Mouse (Mus musculus) hindbrain, embryonic 13.5 days (tissue): ENCODE measurements around the gene Osbp2. TPM values are rescaled to one million over a fixed set of nuclear protein-coding genes. Genes with fewer than 3 reads are reported as not detected.
A peak's percentile ranks its signal among the peaks of the same experiment; 100 is the strongest.

Source experiments
- ATAC-seq: fragments of 200-750 bp; cut with Nextera tagmentation; 2 replicates; pipeline ENCODE4 v1.8.0; 2017; ENCODE audit warnings: moderate TSS enrichment; ENCODE audit not compliant: low FRiP score
- H3K27ac ChIP-seq: fragments of 300-500 bp; sonication (generic); 2 replicates; pipeline ENCODE4 v1.5.1; 2015; ENCODE audit warnings: inconsistent platforms, mild to moderate bottlenecking, moderate library complexity
- H3K27me3 ChIP-seq: fragments of 300-500 bp; sonication (generic); 2 replicates; pipeline ENCODE4 v1.6.1; 2015; ENCODE audit warnings: mild to moderate bottlenecking, inconsistent platforms
- H3K36me3 ChIP-seq: fragments of 300-500 bp; sonication (generic); 2 replicates; pipeline ENCODE4 v1.6.1; 2015; ENCODE audit warnings: mild to moderate bottlenecking, inconsistent platforms
- H3K4me1 ChIP-seq: fragments of 300-500 bp; sonication (generic); replicated peaks from 2 replicates; pipeline ENCODE4 v1.6.1; 2015; ENCODE audit warnings: inconsistent platforms
- H3K4me2 ChIP-seq: fragments of 300-500 bp; sonication (generic); 2 replicates; pipeline ENCODE4 v1.6.1; 2015; ENCODE audit warnings: inconsistent platforms, mild to moderate bottlenecking, moderate library complexity
- H3K4me3 ChIP-seq: fragments of 300-500 bp; sonication (generic); 2 replicates; pipeline ENCODE4 v1.5.1; 2015; ENCODE audit warnings: mild to moderate bottlenecking, inconsistent platforms
- H3K9ac ChIP-seq: fragments of 300-500 bp; sonication (generic); 2 replicates; pipeline ENCODE4 v1.6.1; 2015; ENCODE audit warnings: mild to moderate bottlenecking, inconsistent platforms
- H3K9me3 ChIP-seq: fragments of 300-500 bp; sonication (generic); 2 replicates; pipeline ENCODE4 v1.6.1; 2016; ENCODE audit warnings: inconsistent platforms
- WGBS: fragments of 180-500 bp; shearing (Covaris S2); methylation state at CpG from one replicate; pipeline ENCODE4 v1.1.7; 2015; 5-methylcytosine and 5-hydroxymethylcytosine counted together
- polyA plus RNA-seq: library from polyadenylated mRNA; unstranded; fragments of >200 nt; fragmentation: Nextera tagmentation; extraction: Ambion mirVana; gene quantifications from 2 replicates; pipeline ENCODE4 v1.2.1, GENCODE M21; 2015

Osbp2 gene
- polyA plus RNA-seq, 1 experiment from 2014 or later, result 14.5 TPM

GRCm38 (mm10) chr11:3804639-3805038 lies 59.1 kb downstream of the Osbp2 start:
- no peak for ATAC-seq
- Histone ChIP-seq H3K27me3 (no peaks in the 10 kb centered on the region), H3K27ac (no peak overlapping the region), H3K9ac (no peak overlapping the region), H3K36me3 (no peaks in the 10 kb centered on the region), H3K9me3 (no peaks in the 10 kb centered on the region), H3K4me2 (no peak overlapping the region), H3K4me3 (no peak overlapping the region), H3K4me1 (no peaks in the 10 kb centered on the region)
- WGBS, result 94% methylated on average over 2 of the region's 2 CpGs

- Histone ChIP-seq H3K36me3 (no peaks in the 10 kb centered on the region), H3K9ac (no peak overlapping the region), H3K9me3 (no peaks in the 10 kb centered on the region), H3K4me2 (no peak overlapping the region), H3K4me3 (no peak overlapping the region), H3K27me3 (no peaks in the 10 kb centered on the region), H3K4me1 (no peaks in the 10 kb centered on the region), H3K27ac (no peak overlapping the region)
- WGBS, result 38% methylated on average over 1 of the region's 1 CpGs
- ATAC-seq, result no peak
These were observed 61.6 kb downstream of the Osbp2 start for GRCm38 (mm10) chr11:3802057-3802456.

GRCm38 (mm10) chr11:3797631-3798215 lies 66.0 kb downstream of the Osbp2 start:
- no peak overlapping the region for H3K4me2 ChIP-seq
- 93% methylated on average over 6 of the region's 6 CpGs for WGBS
- ATAC-seq, result no peak
- H3K27ac ChIP-seq, result no peak overlapping the region
- no peaks in the 10 kb centered on the region for H3K36me3 ChIP-seq
- H3K4me3 ChIP-seq, result no peak overlapping the region
- H3K27me3 ChIP-seq, result no peaks in the 10 kb centered on the region
- no peak overlapping the region for H3K9ac ChIP-seq
- no peaks in the 10 kb centered on the region for H3K9me3 ChIP-seq
- H3K4me1 ChIP-seq, result no peaks in the 10 kb centered on the region

GRCm38 (mm10) chr11:3790736-3791135 lies 73.0 kb downstream of the Osbp2 start:
- ATAC-seq, result no peak
- Histone ChIP-seq H3K9ac (no peak overlapping the region), H3K4me1 (no peaks in the 10 kb centered on the region)

GRCm38 (mm10) chr11:3789919-3790318 lies 73.8 kb downstream of the Osbp2 start:
- Histone ChIP-seq H3K4me1 (no peaks in the 10 kb centered on the region), H3K27ac (no peak overlapping the region), H3K27me3 (0 out of 2 replicates have a peak, but pooled peaks cover 9% of the 10 kb centered on the region), H3K4me2 (no peak overlapping the region), H3K4me3 (no peak overlapping the region), H3K36me3 (no peaks in the 10 kb centered on the region), H3K9ac (no peak overlapping the region), H3K9me3 (no peaks in the 10 kb centered on the region)
- ATAC-seq, result no peak
- 80% methylated on average over 3 of the region's 3 CpGs for WGBS

More at GRCm38 (mm10) chr11:3790736-3791135, 73.0 kb downstream of the Osbp2 start:
- H3K27me3 ChIP-seq, result 0 out of 2 replicates have a peak, but pooled peaks cover 9% of the 10 kb centered on the region
- H3K36me3 ChIP-seq, result no peaks in the 10 kb centered on the region
- H3K27ac ChIP-seq, result no peak overlapping the region
- no peak overlapping the region for H3K4me2 ChIP-seq
- no peaks in the 10 kb centered on the region for H3K9me3 ChIP-seq
- no peak overlapping the region for H3K4me3 ChIP-seq

GRCm38 (mm10) chr11:3786564-3786963 lies 77.1 kb downstream of the Osbp2 start:
- Histone ChIP-seq H3K4me2 (no peak overlapping the region), H3K9me3 (no peaks in the 10 kb centered on the region), H3K4me3 (no peak overlapping the region), H3K9ac (no peak overlapping the region), H3K27ac (no peak overlapping the region), H3K4me1 (no peaks in the 10 kb centered on the region), H3K27me3 (0 out of 2 replicates have a peak, but pooled peaks cover 9% of the 10 kb centered on the region), H3K36me3 (no peaks in the 10 kb centered on the region)
- 21% methylated on average over 6 of the region's 6 CpGs for WGBS
- 0 out of 2 replicates have a peak, but pooled peaks have one; percentile 49 for ATAC-seq

GRCm38 (mm10) chr11:3775263-3775644 lies 88.4 kb downstream of the Osbp2 start:
- H3K4me3 ChIP-seq, result peak overlapping the region; percentile 56
- peaks cover 43% of the 10 kb centered on the region for H3K27me3 ChIP-seq
- no peaks in the 10 kb centered on the region for H3K9me3 ChIP-seq
- H3K9ac ChIP-seq, result no peak overlapping the region; the same call in 1 of the 2 replicates
- WGBS, result 48% methylated on average over 4 of the region's 4 CpGs
- H3K4me2 ChIP-seq, result peak overlapping the region; percentile 85
- no peaks in the 10 kb centered on the region for H3K36me3 ChIP-seq
- ATAC-seq, result no peak
- no peak overlapping the region for H3K27ac ChIP-seq
- peaks cover 19% of the 10 kb centered on the region for H3K4me1 ChIP-seq

- H3K4me3 ChIP-seq, result peak overlapping the region; percentile 56
- WGBS, result 4% methylated on average over 46 of the region's 56 CpGs
- H3K9me3 ChIP-seq, result no peaks in the 10 kb centered on the region
- H3K27ac ChIP-seq, result peak overlapping the region; percentile 84
- ATAC-seq, result peak; percentile 59
- peaks cover 43% of the 10 kb centered on the region for H3K27me3 ChIP-seq
- peaks cover 19% of the 10 kb centered on the region for H3K4me1 ChIP-seq
- peaks cover 1% of the 10 kb centered on the region; the same call in 1 of the 2 replicates for H3K36me3 ChIP-seq
- H3K4me2 ChIP-seq, result peak overlapping the region; percentile 85
- H3K9ac ChIP-seq, result peak overlapping the region; percentile 85
These were observed 89.0 kb downstream of the Osbp2 start for GRCm38 (mm10) chr11:3774463-3775262.

GRCm38 (mm10) chr11:3773782-3774462 lies 89.8 kb downstream of the Osbp2 start:
- 31% methylated on average over 6 of the region's 6 CpGs for WGBS
- H3K36me3 ChIP-seq, result peaks cover 9% of the 10 kb centered on the region; the same call in 1 of the 2 replicates
- H3K9me3 ChIP-seq, result no peaks in the 10 kb centered on the region
- ATAC-seq, result peak; percentile 60
- peak overlapping the region; percentile 85 for H3K9ac ChIP-seq
- peak overlapping the region; percentile 56 for H3K4me3 ChIP-seq
- peaks cover 46% of the 10 kb centered on the region for H3K27me3 ChIP-seq
- peaks cover 19% of the 10 kb centered on the region for H3K4me1 ChIP-seq
- H3K4me2 ChIP-seq, result peak overlapping the region; percentile 85
- H3K27ac ChIP-seq, result peak overlapping the region; percentile 84

- H3K27ac ChIP-seq, result no peak overlapping the region
- 0 out of 2 replicates have a peak, but pooled peaks have one; percentile 21 for ATAC-seq
These were observed 90.6 kb downstream of the Osbp2 start for GRCm38 (mm10) chr11:3773136-3773535.

GRCm38 (mm10) chr11:3771348-3771747 lies 92.4 kb downstream of the Osbp2 start:
- Histone ChIP-seq H3K4me2 (no peak overlapping the region), H3K9ac (no peak overlapping the region), H3K27ac (no peak overlapping the region), H3K9me3 (no peaks in the 10 kb centered on the region), H3K36me3 (peaks cover 11% of the 10 kb centered on the region; the same call in 1 of the 2 replicates), H3K4me3 (no peak overlapping the region), H3K27me3 (peaks cover 26% of the 10 kb centered on the region), H3K4me1 (peaks cover 19% of the 10 kb centered on the region)
- 57% methylated on average over 6 of the region's 6 CpGs for WGBS
- ATAC-seq, result no peak

More at GRCm38 (mm10) chr11:3773136-3773535, 90.6 kb downstream of the Osbp2 start:
- H3K36me3 ChIP-seq, result peaks cover 11% of the 10 kb centered on the region; the same call in 1 of the 2 replicates
- H3K27me3 ChIP-seq, result peaks cover 40% of the 10 kb centered on the region
- H3K9ac ChIP-seq, result peak overlapping the region; percentile 85
- H3K4me2 ChIP-seq, result peak overlapping the region; percentile 85
- H3K4me3 ChIP-seq, result peak overlapping the region; percentile 56
- H3K4me1 ChIP-seq, result peaks cover 19% of the 10 kb centered on the region
- H3K9me3 ChIP-seq, result no peaks in the 10 kb centered on the region
- WGBS, result 80% methylated on average over 8 of the region's 8 CpGs

GRCm38 (mm10) chr11:3767830-3768229 lies 95.9 kb downstream of the Osbp2 start:
- H3K36me3 ChIP-seq, result peaks cover 11% of the 10 kb centered on the region; the same call in 1 of the 2 replicates
- WGBS, result 93% methylated on average over 5 of the region's 5 CpGs
- no peak overlapping the region for H3K9ac ChIP-seq
- no peak for ATAC-seq
- no peak overlapping the region for H3K4me3 ChIP-seq
- no peaks in the 10 kb centered on the region for H3K9me3 ChIP-seq
- no peak overlapping the region for H3K4me2 ChIP-seq
- peaks cover under 1% of the 10 kb centered on the region for H3K4me1 ChIP-seq
- peaks cover 15% of the 10 kb centered on the region for H3K27me3 ChIP-seq
- H3K27ac ChIP-seq, result no peak overlapping the region
